ENCODE assay signal across 16 mouse cellular contexts in the genomic region with DNA sequence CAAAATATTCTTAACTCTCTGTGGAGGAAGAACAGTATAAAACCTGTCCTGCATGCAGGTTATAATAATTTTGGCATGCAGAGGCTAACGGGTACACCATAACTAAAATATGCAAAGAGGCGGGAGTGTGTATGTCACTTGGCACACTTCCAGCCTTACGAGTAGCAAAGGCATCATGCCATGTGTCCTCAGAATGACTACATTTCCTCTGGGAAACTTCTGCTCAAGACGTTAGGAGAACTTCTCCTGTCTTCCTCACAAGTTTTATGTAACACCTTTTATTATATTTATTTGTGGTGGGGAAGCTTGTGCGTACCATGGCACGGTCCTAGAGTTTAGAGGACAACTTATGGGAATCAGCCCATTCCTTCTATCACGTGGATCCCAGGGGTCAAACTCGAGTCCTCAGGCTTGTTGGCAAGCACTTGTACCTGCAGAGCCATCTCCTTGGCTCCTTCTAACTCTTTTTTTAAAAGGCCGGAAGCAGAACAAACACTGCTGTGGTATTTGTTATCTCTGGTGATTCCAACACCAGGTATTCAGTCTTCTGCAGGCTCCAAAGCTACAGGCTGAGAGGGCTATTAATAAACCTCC. TPM values are rescaled to one million over a fixed set of nuclear protein-coding genes. Genes with fewer than 3 reads are reported as not detected.
DNase-seq lines count a peak whose midpoint lies in the region; ATAC-seq lines count a peak whose summit lies in the region.
"Had no signal": no experiment of that assay in that cellular context is flagged by ENCODE, and none has a peak within 500 bp of the region (broad histone marks: within the 10 kb centered on the region; RNA-seq: fewer than 3 reads in every experiment).

No protein-coding gene starts in this region.

- no peaks in the 10 kb centered on the region for H3K27me3 ChIP-seq in hindbrain, embryonic 15.5 days
- H3K27me3 ChIP-seq in hindbrain, embryonic 12.5 days: peaks cover 26% of the 10 kb centered on the region

- H3K4me1 ChIP-seq in hindbrain, embryonic 15.5 days (replicated peaks): peaks cover 20% of the 10 kb centered on the region
- H3K4me1 ChIP-seq in hindbrain, embryonic 12.5 days: peaks cover 12% of the 10 kb centered on the region; the same call in 1 of the 2 replicates
- H3K4me1 ChIP-seq: liver, embryonic 15.5 days had no signal

- peak; percentile 11 for DNase-seq in lung, postnatal 10 days
- DNase-seq in lung, postnatal 25 days (ENCODE audit: low spot score): no peak
- DNase-seq in cerebellum, postnatal 10 days: peak; percentile 61 to 75
- peak; percentile 26 for DNase-seq in heart, postnatal 4 days
- DNase-seq in gastrocnemius, postnatal 36 days: no peak
- DNase-seq: adrenal gland, postnatal 25 days; gastrocnemius, postnatal 10 days; right cerebral cortex, postnatal 14 days; thymus, postnatal 4 days had no signal

- H3K9ac ChIP-seq in hindbrain, embryonic 15.5 days: no peak overlapping the region
- no peak overlapping the region for H3K9ac ChIP-seq in hindbrain, embryonic 12.5 days
- H3K9ac ChIP-seq: forebrain, embryonic 12.5 days; liver, embryonic 15.5 days; midbrain, embryonic 13.5 days had no signal

- no peaks in the 10 kb centered on the region for H3K9me3 ChIP-seq in hindbrain, embryonic 15.5 days
- no peaks in the 10 kb centered on the region for H3K9me3 ChIP-seq in hindbrain, embryonic 12.5 days (replicated peaks)
- H3K9me3 ChIP-seq: forebrain, embryonic 12.5 days; liver, embryonic 15.5 days; midbrain, embryonic 13.5 days had no signal

- intact Hi-C loops in gastrocnemius, postnatal 36 days (cut with DNase I): no loop called here

- H3K4me3 ChIP-seq in hindbrain, embryonic 15.5 days: no peak overlapping the region
- H3K4me3 ChIP-seq in hindbrain, embryonic 12.5 days: no peak overlapping the region
- H3K4me3 ChIP-seq: forebrain, embryonic 12.5 days; left cerebral cortex, adult 2 months; liver, embryonic 15.5 days; midbrain, embryonic 13.5 days had no signal

- H3K27ac ChIP-seq in hindbrain, embryonic 15.5 days (replicated peaks): no peak overlapping the region
- no peak overlapping the region for H3K27ac ChIP-seq in hindbrain, embryonic 12.5 days
- H3K27ac ChIP-seq: forebrain, embryonic 12.5 days; left cerebral cortex, adult 2 months; liver, embryonic 15.5 days; midbrain, embryonic 13.5 days had no signal

- H3K4me2 ChIP-seq in hindbrain, embryonic 15.5 days: peak overlapping the region; percentile 37; the same call in 1 of the 2 replicates
- no peak overlapping the region for H3K4me2 ChIP-seq in hindbrain, embryonic 12.5 days (replicated peaks)
- H3K4me2 ChIP-seq: forebrain, embryonic 12.5 days; liver, embryonic 15.5 days; midbrain, embryonic 13.5 days had no signal

- 59% methylated on average over 9 of the region's 9 CpGs for WGBS in hindbrain, embryonic 15.5 days
- 72% methylated on average over 9 of the region's 9 CpGs for WGBS in hindbrain, embryonic 12.5 days

- no peaks in the 10 kb centered on the region for H3K36me3 ChIP-seq in hindbrain, embryonic 15.5 days
- no peaks in the 10 kb centered on the region for H3K36me3 ChIP-seq in hindbrain, embryonic 12.5 days
- H3K36me3 ChIP-seq: forebrain, embryonic 12.5 days; liver, embryonic 15.5 days; midbrain, embryonic 13.5 days had no signal

- no peak for ATAC-seq in hindbrain, embryonic 15.5 days (ENCODE audit: low FRiP score, low read depth)
- no peak for ATAC-seq in hindbrain, embryonic 12.5 days (ENCODE audit: low FRiP score)
- ATAC-seq: intestine, embryonic 16.5 days; midbrain, embryonic 13.5 days had no signal

RNA-seq across cellular contexts. Expression of a gene that starts 3.3 kb away (rescaled TPM):
- 5.8 and 6.4 TPM in 2 replicates for polyA plus RNA-seq in hindbrain, embryonic 15.5 days (2015; fragmentation: Nextera tagmentation; extraction: Ambion mirVana)
- 0.76 and 1.2 TPM in 2 replicates for polyA plus RNA-seq in hindbrain, embryonic 12.5 days (2016; fragmentation: Nextera tagmentation; extraction: Ambion mirVana)
- 1 to 10 TPM; 3.4 to 3.6 TPM for total RNA-seq in heart, postnatal 4 days (2021)
- under 1 TPM; 0.10 TPM for total RNA-seq in gastrocnemius, postnatal 36 days (2021)

Comparison
In these comparisons a context has a peak if more than half of its experiments do, and no peak if none do; other contexts are left out.
1. DNase-seq: peak in lung, postnatal 10 days (single experiment), cerebellum, postnatal 10 days (2 of 2) and heart, postnatal 4 days (single experiment); none in lung, postnatal 25 days (single experiment) and gastrocnemius, postnatal 36 days (0 of 2).